Mouse (Mus musculus) thymus, postnatal 0 days (tissue): Measurements from ENCODE around the gene Ceacam2. TPM values are rescaled to one million over a fixed set of nuclear protein-coding genes. Genes with fewer than 3 reads are reported as not detected.
A peak's percentile ranks its signal among the peaks of the same experiment; 100 is the strongest.
"Not testable (repeated sequence)": the region's sequence is repeated elsewhere in the genome, so short reads cannot be mapped to it uniquely, and the experiment has no call there.

Source experiments
- DNase-seq: peaks from one replicate; pipeline ENCODE4 v3.0.0-alpha.2; 2015; ENCODE audit warnings: low spot score
- polyA plus RNA-seq: library from polyadenylated mRNA; unstranded; fragments of >200 nt; fragmentation: Nextera tagmentation; extraction: Ambion mirVana; gene quantifications from 2 replicates; pipeline ENCODE4 v1.2.1, GENCODE M21; 2015

Gene Ceacam2
- not detected in 2 replicates for polyA plus RNA-seq

- not testable (repeated sequence) for DNase-seq
Measured at GRCm38 (mm10) chr7:25539376-25539907, at the start of gene Ceacam2. Gene Ceacam2, minus strand, starts transcription at chr7:25539857.

- DNase-seq, result no peak
Measured at GRCm38 (mm10) chr7:25585351-25586204, 45.9 kb upstream of the Ceacam2 start.

- no peak for DNase-seq
Measured at GRCm38 (mm10) chr7:25584651-25585050, 45.0 kb upstream of the Ceacam2 start.

- no peak for DNase-seq
Measured at GRCm38 (mm10) chr7:25582301-25582810, 42.7 kb upstream of the Ceacam2 start.

GRCm38 (mm10) chr7:25579441-25579840, 39.8 kb upstream of the Ceacam2 start:
- DNase-seq, result no peak

GRCm38 (mm10) chr7:25576793-25577437, 37.3 kb upstream of the Ceacam2 start:
- DNase-seq, result peak; percentile 25

GRCm38 (mm10) chr7:25576308-25576707, 36.7 kb upstream of the Ceacam2 start:
- DNase-seq, result peak; percentile 42

GRCm38 (mm10) chr7:25575870-25576269, 36.2 kb upstream of the Ceacam2 start:
- DNase-seq, result peak; percentile 50

- no peak for DNase-seq
Measured at GRCm38 (mm10) chr7:25575105-25575504, 35.4 kb upstream of the Ceacam2 start.

GRCm38 (mm10) chr7:25573806-25574205, 34.1 kb upstream of the Ceacam2 start:
- not testable (repeated sequence) for DNase-seq

- no peak for DNase-seq
Measured at GRCm38 (mm10) chr7:25568721-25569120, 29.1 kb upstream of the Ceacam2 start.

GRCm38 (mm10) chr7:25541464-25541863, 1.8 kb upstream of the Ceacam2 start:
- DNase-seq, result peak; percentile 42

- DNase-seq, result peak; percentile 35
Measured at GRCm38 (mm10) chr7:25539954-25540353, 297 bp upstream of the Ceacam2 start.

- DNase-seq, result no peak
Measured at GRCm38 (mm10) chr7:25530837-25531236, 8.8 kb downstream of the Ceacam2 start.

- not testable (repeated sequence) for DNase-seq
Measured at GRCm38 (mm10) chr7:25516070-25516777, 23.4 kb downstream of the Ceacam2 start.

- not testable (repeated sequence) for DNase-seq
Measured at GRCm38 (mm10) chr7:25515667-25516066, 24.0 kb downstream of the Ceacam2 start.

- no peak for DNase-seq
Measured at GRCm38 (mm10) chr7:25509925-25510324, 29.7 kb downstream of the Ceacam2 start.

GRCm38 (mm10) chr7:25494649-25495048, 45.0 kb downstream of the Ceacam2 start:
- no peak for DNase-seq

- DNase-seq, result not testable (repeated sequence)
Measured at GRCm38 (mm10) chr7:25490698-25491097, 49.0 kb downstream of the Ceacam2 start.

- not testable (repeated sequence) for DNase-seq
Measured at GRCm38 (mm10) chr7:25489382-25489781, 50.3 kb downstream of the Ceacam2 start.

GRCm38 (mm10) chr7:25486186-25486585, 53.5 kb downstream of the Ceacam2 start:
- no peak for DNase-seq
